Mouse (Mus musculus) ES-E14 (cell line): ENCODE results near the gene Arl6ip4. TPM values are rescaled to one million over a fixed set of nuclear protein-coding genes. Genes with fewer than 3 reads are reported as not detected.

Experiments
- DNase-seq: peaks from one replicate; pipeline ENCODE4 v3.0.0-alpha.2; 2013; ENCODE audit warnings: low read depth, low spot score
- H3K27ac ChIP-seq: 2 replicates; pipeline ENCODE4 v1.5.1; 2012; ENCODE audit warnings: low read depth, mild to moderate bottlenecking, low read length, moderate library complexity, mixed read lengths; ENCODE audit not compliant: poor library complexity, insufficient read depth, severe bottlenecking
- H3K36me3 ChIP-seq: 2 replicates; pipeline ENCODE4 v1.6.1; 2012; ENCODE audit warnings: mild to moderate bottlenecking, low read length, moderate library complexity, mixed read lengths; ENCODE audit not compliant: control insufficient read depth, poor library complexity, insufficient read depth, severe bottlenecking
- H3K4me1 ChIP-seq, 2 experiments: fragments of 150-350 bp in 1 of 2; sonication (generic) in 1 of 2; 2 replicates each; pipeline ENCODE4 v1.6.1; 2012; ENCODE audit warnings: low read length in 2 of 2, mild to moderate bottlenecking in 1 of 2, mixed read lengths in 1 of 2; ENCODE audit not compliant: control insufficient read depth in 2 of 2, insufficient read depth in 2 of 2, poor library complexity in 1 of 2
- H3K4me3 ChIP-seq, 2 experiments: fragments of 150-350 bp in 1 of 2; sonication (generic) in 1 of 2; 2 replicates each; pipeline ENCODE4 v1.5.1; 2012; ENCODE audit warnings: low read length in 2 of 2, low read depth in 1 of 2, mild to moderate bottlenecking in 1 of 2, mixed read lengths in 1 of 2; ENCODE audit not compliant: insufficient read depth in 1 of 2, poor library complexity in 1 of 2, severe bottlenecking in 1 of 2
- H3K9ac ChIP-seq: 2 replicates; pipeline ENCODE4 v1.6.1; 2012; ENCODE audit warnings: low read depth, mild to moderate bottlenecking, low read length, mixed read lengths; ENCODE audit not compliant: poor library complexity, insufficient read depth, severe bottlenecking
- H3K9me3 ChIP-seq: fragments of 150-350 bp; sonication (generic); 2 replicates; pipeline ENCODE4 v1.6.1; 2012; ENCODE audit warnings: low read depth, mild to moderate bottlenecking, low read length; ENCODE audit not compliant: control insufficient read depth, insufficient read depth
- CHD2 ChIP-seq: IDR thresholded peaks from 2 replicates; pipeline ENCODE4 v1.6.1; 2014; ENCODE audit warnings: mild to moderate bottlenecking, low read depth, low read length, inconsistent platforms
- HCFC1 ChIP-seq: IDR thresholded peaks from 2 replicates; pipeline ENCODE4 v1.6.1; 2012; ENCODE audit warnings: low read length, inconsistent platforms, borderline replicate concordance; ENCODE audit not compliant: insufficient read depth
- MAFK ChIP-seq: IDR thresholded peaks from 2 replicates; pipeline ENCODE4 v1.6.1; 2014; ENCODE audit warnings: mild to moderate bottlenecking, low read depth, low read length, inconsistent platforms; ENCODE audit not compliant: insufficient read depth
- ZC3H11A ChIP-seq: IDR thresholded peaks from 2 replicates; pipeline ENCODE4 v1.6.1; 2012; ENCODE audit warnings: low read depth, mild to moderate bottlenecking, inconsistent platforms, low read length, borderline replicate concordance
- ZNF384 ChIP-seq: IDR thresholded peaks from 2 replicates; pipeline ENCODE4 v1.6.1; 2012; ENCODE audit warnings: low read depth, low read length, inconsistent platforms
- in situ Hi-C, 2 experiments: fragments of 600-800 bp; cut with MboI; formaldehyde crosslinking; loops; one replicate each; pipeline ENCODE4 v1.15.1; 2025; ENCODE audit warnings: low sequenced_read_pairs in 2 of 2, inconsistent platforms in 1 of 2; ENCODE audit not compliant: unreplicated experiment in 2 of 2
- total RNA-seq: library from RNA; depleted of rRNA; stranded (reverse); fragments of 300-350 nt; gene quantifications from 2 replicates; pipeline ENCODE4 v1.2.3, GENCODE M21; 2012

Gene Arl6ip4
- total RNA-seq, 1 experiment: 37.9 TPM

- H3K27ac ChIP-seq: no peak overlapping the region
Observed at GRCm38 (mm10) chr5:124158305-124158704, 42.4 kb downstream of the Arl6ip4 start.

GRCm38 (mm10) chr5:124159453-124159852 lies 43.6 kb downstream of the Arl6ip4 start:
- H3K4me3 ChIP-seq: no peak overlapping the region
- no peaks in the 10 kb centered on the region; a peak in 1 of 4 replicates for H3K4me1 ChIP-seq
- in situ Hi-C loops: no loop called here
- no peaks in the 10 kb centered on the region for H3K9me3 ChIP-seq
- no peak overlapping the region for H3K9ac ChIP-seq
- TF ChIP-seq MAFK (no peak), ZNF384 (no peak), CHD2 (no peak), ZC3H11A (no peak), HCFC1 (no peak)
- no peaks in the 10 kb centered on the region for H3K36me3 ChIP-seq
- H3K27ac ChIP-seq: no peak overlapping the region
- DNase-seq: no peak

More at GRCm38 (mm10) chr5:124158305-124158704, 42.4 kb downstream of the Arl6ip4 start:
- in situ Hi-C loops: no loop called here
- no peaks in the 10 kb centered on the region for H3K36me3 ChIP-seq
- no peak overlapping the region for H3K9ac ChIP-seq
- H3K4me3 ChIP-seq: no peak overlapping the region
- no peak for DNase-seq
- H3K4me1 ChIP-seq: no peaks in the 10 kb centered on the region; a peak in 1 of 4 replicates
- no peak for TF ChIP-seq ZC3H11A
- no peak for TF ChIP-seq CHD2
- TF ChIP-seq ZNF384: no peak
- TF ChIP-seq MAFK: no peak
- no peak for TF ChIP-seq HCFC1
- no peaks in the 10 kb centered on the region for H3K9me3 ChIP-seq

GRCm38 (mm10) chr5:124161831-124162230 lies 45.9 kb downstream of the Arl6ip4 start:
- Histone ChIP-seq H3K36me3 (no peaks in the 10 kb centered on the region), H3K9ac (no peak overlapping the region), H3K4me3 (no peak overlapping the region), H3K4me1 (peaks cover 0 to 4% of the 10 kb centered on the region in 2 experiments; a peak in 2 of 4 replicates), H3K27ac (no peak overlapping the region), H3K9me3 (no peaks in the 10 kb centered on the region)
- in situ Hi-C loops: no loop called here
- no peak for DNase-seq
- TF ChIP-seq HCFC1 (no peak), ZC3H11A (no peak), MAFK (no peak), CHD2 (no peak), ZNF384 (no peak)

DNA sequence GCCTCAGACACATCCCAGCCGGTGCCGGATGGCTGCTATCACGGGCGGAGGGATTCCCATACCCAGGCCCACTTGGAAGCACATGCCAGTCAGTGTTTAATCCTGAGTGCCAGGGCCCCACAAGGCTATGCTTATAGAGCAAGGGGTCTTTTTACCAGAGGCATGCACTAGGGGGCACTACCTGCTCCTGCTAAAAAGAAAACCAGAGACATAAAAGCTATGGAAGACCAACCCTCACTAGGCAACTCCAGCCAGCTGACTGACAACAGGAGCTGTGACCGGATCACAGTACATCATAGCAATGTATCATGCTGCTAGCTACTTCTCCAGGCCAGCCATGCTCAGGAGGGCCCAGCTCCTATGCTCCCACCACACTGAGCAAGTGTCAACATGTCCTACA lies 46.7 kb downstream of the Arl6ip4 start:
- DNase-seq: peak; percentile 67
- no peaks in the 10 kb centered on the region for H3K9me3 ChIP-seq
- TF ChIP-seq ZC3H11A: 0 out of 2 replicates have a peak, but pooled peaks have one; percentile 34
- TF ChIP-seq HCFC1: no peak
- TF ChIP-seq ZNF384: no peak
- TF ChIP-seq MAFK: no peak
- in situ Hi-C loops: no loop called here
- H3K36me3 ChIP-seq: no peaks in the 10 kb centered on the region
- H3K27ac ChIP-seq: no peak overlapping the region; the same call in 1 of the 2 replicates
- no peak overlapping the region for H3K4me3 ChIP-seq
- H3K4me1 ChIP-seq: peaks cover 0 to 4% of the 10 kb centered on the region in 2 experiments; a peak in 2 of 4 replicates
- H3K9ac ChIP-seq: no peak overlapping the region

GRCm38 (mm10) chr5:124163445-124163844 lies 47.6 kb downstream of the Arl6ip4 start:
- Histone ChIP-seq H3K9ac (no peak overlapping the region), H3K4me3 (no peak overlapping the region), H3K9me3 (no peaks in the 10 kb centered on the region), H3K4me1 (peaks cover 0 to 4% of the 10 kb centered on the region in 2 experiments; a peak in 2 of 4 replicates), H3K27ac (no peak overlapping the region), H3K36me3 (no peaks in the 10 kb centered on the region)
- in situ Hi-C loops: no loop called here
- TF ChIP-seq MAFK (no peak), ZC3H11A (no peak), HCFC1 (no peak), ZNF384 (no peak)
- DNase-seq: no peak
